Mouse (Mus musculus) kidney, postnatal 25 days (tissue): ENCODE measurements at regions not wholly inside any gene's neighbourhood (a gene's known extent, or its start where the extent isn't known, plus 50 kb on each side); places are given as distances from the start of the nearest gene placed in this dataset.

ENCODE experiments used
- DNase-seq, 2 experiments: peaks; one replicate each; pipeline ENCODE4 v3.0.0; 2021; ENCODE audit warnings: mixed read lengths in 2 of 2

DNA sequence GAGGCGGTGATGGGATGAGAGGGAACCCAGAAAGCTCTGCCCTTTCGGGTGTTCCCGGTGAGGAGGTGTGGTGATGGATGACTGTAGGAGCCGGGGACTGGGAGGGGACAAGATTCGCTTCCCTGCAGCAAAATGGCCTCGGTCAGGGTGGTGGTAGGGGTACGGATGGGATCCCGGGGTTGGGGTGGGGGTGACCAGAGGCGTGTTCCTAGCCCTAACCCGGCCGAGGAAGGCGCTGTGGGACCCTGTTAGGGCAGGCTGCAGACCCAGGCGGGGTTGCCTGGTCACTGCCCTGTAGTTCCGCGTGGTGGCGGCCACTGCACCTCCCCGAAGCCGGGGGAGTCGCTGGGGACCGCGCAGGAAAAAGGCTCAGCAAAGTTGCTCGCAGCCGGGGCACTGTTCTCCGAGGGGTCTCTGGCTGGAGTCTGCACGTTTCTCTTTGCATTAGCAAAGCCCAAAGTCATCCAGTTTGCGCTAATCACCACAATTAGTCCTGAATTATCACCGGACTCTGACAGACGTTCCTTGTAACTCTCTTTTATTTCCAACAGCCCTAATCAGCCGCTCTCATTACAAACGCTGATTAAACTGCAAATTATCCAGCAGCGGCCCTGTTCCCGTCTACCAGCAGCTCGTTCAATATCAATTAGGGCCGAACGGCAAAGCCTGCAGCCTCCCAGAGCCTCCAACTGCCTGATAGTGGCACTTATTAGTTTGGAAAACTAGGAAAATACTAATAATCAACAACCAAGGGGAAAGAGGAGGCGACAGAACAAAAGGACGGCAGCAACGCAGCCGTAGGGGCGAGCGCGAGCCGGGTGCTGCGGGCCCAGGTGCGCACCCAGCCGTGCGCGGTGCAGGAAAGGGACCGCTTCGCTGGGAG lies 78.8 kb upstream of the Tbca start:
- peak; percentile 14 to 37 for DNase-seq

DNA sequence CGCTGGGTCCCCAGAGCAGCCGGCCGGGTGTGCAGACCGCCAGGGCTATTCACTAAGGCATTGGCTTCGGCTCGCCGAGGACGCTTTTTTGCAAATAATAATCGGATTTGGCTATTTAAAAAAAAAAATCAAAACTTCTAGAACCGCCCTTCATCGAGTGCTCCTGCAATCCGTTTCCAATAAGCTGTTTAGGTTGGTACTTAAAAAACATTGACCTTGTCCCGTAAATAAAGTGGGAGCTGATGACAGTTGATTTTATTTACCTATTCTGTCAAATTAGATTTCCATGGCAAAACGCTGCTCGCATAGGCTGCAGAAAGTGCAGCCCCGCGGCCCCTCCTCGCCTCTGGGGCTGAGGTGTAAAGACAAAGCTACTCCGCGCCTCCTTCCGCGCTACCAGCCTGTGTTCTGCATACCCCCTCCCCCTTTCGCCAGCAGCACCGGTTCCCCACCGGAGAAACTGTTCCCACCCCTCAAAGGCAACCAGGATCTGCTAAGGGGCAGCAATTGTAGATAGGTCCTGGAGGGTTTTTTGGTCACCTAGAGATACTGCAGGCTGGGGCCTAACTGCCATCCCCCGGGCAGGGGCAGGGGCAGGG lies 78.0 kb upstream of the Tbca start:
- DNase-seq, result no peak

DNA sequence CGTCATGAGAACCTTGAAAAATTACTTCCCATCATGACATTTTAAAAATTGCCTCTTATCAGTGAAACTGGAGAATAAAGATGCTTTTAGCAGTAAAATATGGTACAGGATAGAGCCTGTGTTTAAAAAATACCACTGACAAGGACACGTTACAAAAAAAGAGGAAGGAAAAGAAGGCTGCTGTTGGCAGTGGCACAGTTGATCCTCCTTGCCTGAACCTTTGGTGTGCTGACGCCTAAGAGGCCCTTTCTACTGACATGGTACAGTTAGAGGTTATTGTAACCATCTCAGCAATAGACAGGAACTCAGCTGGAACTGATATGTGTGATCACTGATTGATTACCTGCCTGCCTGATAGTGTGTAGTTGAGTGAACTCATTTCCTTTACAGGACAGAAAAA lies 75.3 kb upstream of the Tbca start:
- DNase-seq, result no peak

DNA sequence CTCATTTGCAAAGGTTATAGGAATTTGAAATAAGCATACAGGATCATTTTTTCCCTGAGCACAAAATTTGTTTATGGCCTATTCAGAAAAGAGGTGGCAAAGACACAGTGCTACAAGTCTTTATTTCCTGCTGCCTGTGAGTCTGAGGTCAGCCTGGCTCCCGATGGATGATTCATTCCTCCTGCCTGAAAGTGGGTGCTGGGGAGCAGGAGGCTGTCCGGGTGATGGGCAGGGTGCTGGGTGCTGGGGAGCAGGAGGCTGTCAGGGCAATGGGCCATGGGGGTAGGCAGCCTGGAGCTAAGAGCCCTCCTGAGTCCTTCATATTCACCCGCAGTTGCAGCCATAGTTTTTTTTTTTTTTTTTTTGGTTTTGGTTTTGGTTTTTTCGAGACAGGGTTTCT lies 67.1 kb upstream of the Tbca start:
- DNase-seq, result no peak
